Mouse (Mus musculus) spleen, postnatal 36 days (tissue): ENCODE measurements around the gene Dnmt3a.
"Not testable (repeated sequence)": the region's sequence is repeated elsewhere in the genome, so short reads cannot be mapped to it uniquely, and the experiment has no call there.

Experiments
- DNase-seq, 2 experiments: peaks; one replicate each; pipeline ENCODE4 v3.0.0; 2022; ENCODE audit warnings: low spot score in 2 of 2, mixed read lengths in 1 of 2

Dnmt3a gene

DNA sequence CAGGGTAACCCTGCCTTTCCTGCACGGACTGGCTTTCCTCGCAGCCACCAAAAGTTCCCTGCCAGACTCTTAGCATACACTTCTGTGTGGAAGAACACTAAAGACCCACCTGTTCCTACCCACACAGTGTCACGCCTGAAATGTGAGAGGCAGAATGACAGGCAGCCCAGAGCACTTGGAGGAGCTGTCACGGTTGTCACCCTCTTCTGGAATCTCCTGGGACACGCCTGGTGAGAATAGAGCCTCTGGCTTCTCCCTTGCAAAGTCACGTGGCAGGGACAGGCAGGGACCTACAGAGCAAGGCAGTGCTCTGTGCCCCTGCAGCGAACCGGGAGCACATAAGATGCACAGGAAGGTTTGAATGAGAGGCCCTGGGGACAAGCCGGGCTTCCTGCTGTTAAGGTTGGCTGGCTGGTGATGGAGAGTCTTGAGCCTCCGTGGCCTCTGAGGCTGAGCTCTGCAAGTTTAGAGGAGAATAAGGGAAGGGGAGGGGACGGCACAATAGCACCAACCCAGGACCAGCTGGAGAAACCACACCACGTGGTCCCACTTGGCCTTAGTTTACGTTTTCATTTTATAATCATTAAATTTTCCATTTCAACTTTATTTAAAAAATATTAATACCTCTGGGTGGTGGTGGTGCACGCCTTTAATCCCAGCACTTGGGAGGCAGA is 112.0 kb downstream of the Dnmt3a start:
- no peak for DNase-seq

DNA sequence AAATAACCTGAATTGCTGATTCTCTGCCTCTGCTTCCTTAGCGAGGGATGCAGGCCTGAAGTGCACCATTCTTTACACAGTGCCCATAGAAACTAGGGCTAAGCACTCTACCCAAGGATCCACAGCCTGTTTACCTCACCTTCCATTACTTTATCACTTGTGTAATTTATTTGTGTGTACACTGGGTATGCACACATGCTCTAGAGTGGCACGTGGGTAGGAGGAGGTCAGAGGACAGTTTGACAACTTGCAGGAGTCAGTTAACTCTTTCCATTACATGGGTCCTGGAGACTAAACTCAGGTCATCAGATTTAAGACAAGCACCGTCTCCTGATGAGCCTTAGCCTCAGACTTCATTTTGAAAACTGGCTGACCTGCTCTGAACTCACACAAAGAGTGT is 112.8 kb downstream of the Dnmt3a start:
- no peak for DNase-seq

DNA sequence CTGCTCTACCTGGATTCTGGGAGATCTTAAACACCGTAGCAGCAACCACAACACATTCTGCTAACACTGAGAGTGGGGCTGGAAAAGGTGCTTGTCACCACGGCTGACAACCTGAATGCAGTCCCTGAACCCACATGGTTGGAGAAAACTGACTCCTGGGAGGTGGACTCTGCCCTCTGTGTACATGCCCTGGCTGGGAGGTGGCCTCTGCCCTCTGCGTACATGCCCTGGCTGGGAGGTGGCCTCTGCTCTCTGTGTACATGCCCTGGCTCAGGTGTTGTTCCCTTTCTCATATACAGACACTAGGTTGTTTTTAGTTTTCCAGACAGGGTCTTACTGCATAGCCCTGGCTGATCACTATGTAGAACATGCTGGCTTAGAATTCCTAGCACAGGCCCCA is 113.6 kb downstream of the Dnmt3a start:
- DNase-seq = no peak

GRCm38 (mm10) chr12:3926127-3926526 is 120.3 kb downstream of the Dnmt3a start:
- peak; percentile 24 to 38 for DNase-seq

DNA sequence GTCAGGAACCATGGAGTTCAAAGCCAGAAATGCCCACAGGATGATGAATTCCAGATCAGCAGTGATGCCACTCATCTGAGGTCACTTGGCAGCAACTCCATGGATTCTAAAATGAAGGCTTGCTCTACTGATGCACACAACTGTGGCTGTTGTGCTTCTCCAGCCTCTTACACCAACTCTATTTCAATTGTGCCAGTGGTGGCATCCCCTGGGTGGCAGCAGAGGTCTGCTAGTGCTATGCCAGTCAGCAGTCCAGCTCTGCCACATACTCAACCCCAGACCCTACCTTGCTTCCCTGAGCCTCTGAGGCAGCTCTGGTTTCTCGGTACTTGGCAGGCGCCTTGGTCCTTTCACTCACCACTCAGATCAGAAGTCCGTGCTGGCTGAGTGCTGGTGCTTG is 123.0 kb downstream of the Dnmt3a start:
- no peak for DNase-seq

GRCm38 (mm10) chr12:3930090-3930865 is 124.5 kb downstream of the Dnmt3a start:
- not testable (repeated sequence) for DNase-seq

- DNase-seq = no peak
Measured at GRCm38 (mm10) chr12:3942026-3942425, 136.2 kb downstream of the Dnmt3a start.

DNA sequence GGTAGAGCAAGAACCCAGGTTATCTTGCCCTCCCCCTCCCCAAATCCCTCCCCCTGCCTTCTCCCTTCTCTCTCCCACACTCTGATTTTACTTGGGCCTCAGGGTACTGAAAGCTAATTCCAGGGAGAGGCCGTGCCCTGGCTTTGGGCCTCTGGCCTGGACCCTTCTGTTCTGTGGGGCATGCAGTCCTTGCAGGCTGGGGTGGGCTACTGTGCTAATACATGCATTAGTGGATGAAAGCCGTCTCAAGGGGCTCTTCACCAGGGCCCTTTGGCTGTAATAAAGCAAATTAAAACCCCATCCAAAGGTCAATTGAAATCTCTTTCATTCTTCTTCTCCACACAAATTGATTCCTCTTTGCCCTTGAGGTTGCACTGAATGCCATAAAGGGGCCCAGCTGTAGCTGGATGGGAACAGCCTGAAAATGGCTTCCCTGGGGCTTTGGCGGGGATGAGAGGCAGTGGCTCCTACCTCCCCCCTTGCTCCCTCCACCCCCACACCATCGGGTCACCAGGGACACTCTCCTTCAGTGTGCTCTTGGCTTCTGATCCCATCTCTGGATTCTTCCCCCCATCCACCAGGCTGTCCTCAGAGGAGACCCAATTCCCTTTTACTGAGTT is 138.8 kb downstream of the Dnmt3a start:
- DNase-seq = no peak

- no peak for DNase-seq
Measured at GRCm38 (mm10) chr12:3947503-3947902, 141.7 kb downstream of the Dnmt3a start.

- no peak for DNase-seq
Measured at GRCm38 (mm10) chr12:3954651-3955050, 148.8 kb downstream of the Dnmt3a start, which contains the start of gene Pomc. Gene Pomc, plus strand, starts transcription at chr12:3954951.

DNA sequence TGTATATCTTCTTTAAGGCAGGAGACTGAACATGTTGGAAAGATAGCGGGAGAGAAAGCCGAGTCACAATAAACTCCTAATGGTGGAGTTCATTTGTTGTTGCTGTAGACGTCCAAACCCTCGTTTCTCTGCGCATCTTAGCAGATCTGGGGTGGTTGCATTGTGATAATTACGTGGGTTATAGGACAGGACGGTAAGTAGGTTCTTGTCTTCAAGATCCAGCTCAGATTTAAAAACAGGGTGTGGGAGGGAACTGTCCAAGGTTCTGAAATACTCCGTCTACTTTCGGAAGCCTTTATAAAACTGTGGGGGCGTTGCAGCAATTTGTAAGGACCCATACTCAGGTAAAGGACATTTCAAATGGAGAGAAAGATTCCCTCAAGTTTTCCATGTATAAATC is 149.6 kb downstream of the Dnmt3a start:
- DNase-seq = no peak

DNA sequence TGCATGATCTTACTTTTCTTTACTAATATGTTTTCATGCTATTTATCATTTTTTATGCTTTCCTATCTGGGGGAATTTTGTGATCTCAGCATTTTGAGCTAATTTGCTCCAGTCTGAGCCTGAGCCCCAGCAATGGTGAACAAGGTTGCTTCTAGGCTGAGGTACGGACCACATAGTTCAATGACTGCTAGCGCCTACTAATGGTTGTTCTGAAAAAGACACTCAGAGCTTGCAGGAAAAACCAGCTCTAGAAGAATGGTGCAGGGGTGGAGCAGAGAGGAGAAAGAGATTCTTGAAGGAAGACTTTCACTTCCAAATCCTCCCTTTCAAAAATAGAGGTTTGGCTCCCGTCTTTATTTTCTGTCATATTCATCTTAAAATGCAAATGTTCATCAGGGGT is 150.5 kb downstream of the Dnmt3a start:
- DNase-seq = no peak

DNA sequence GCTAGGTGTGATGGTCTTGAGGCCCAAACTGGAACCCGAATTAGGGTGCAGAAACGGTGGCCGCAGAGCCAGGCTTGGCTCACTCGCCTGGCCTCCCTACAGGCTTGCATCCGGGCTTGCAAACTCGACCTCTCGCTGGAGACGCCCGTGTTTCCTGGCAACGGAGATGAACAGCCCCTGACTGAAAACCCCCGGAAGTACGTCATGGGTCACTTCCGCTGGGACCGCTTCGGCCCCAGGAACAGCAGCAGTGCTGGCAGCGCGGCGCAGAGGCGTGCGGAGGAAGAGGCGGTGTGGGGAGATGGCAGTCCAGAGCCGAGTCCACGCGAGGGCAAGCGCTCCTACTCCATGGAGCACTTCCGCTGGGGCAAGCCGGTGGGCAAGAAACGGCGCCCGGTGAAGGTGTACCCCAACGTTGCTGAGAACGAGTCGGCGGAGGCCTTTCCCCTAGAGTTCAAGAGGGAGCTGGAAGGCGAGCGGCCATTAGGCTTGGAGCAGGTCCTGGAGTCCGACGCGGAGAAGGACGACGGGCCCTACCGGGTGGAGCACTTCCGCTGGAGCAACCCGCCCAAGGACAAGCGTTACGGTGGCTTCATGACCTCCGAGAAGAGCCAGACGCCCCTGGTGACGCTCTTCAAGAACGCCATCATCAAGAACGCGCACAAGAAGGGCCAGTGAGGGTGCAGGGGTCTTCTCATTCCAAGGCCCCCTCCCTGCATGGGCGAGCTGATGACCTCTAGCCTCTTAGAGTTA is 154.2 kb downstream of the Dnmt3a start:
- peak; percentile 87 to 88 for DNase-seq

DNA sequence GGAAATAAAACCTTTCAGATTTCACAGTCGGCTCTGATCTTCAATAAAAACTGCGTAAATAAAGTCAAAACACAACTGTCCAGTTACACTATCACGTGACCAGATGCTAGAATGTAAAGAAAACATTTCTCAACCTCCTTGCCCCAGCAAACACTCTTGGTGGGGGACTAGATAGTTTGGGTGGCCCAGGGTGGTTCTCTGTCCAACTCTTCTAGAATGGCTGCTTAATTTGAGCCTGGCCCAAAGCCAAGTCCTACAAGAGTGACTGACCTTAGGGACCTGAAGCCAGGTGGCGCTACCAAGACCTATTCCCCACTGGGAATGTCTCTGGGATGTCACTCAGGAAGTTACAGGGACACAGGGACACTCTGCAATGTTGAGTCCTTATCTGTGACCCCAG is 154.7 kb downstream of the Dnmt3a start:
- no peak for DNase-seq
